Mouse (Mus musculus) intestine, embryonic 14.5 days (tissue): Measurements from ENCODE around the gene Bcl9. TPM values are rescaled to one million over a fixed set of nuclear protein-coding genes. Genes with fewer than 3 reads are reported as not detected.

ENCODE experiments used
- ATAC-seq: fragments of 200-750 bp; cut with Nextera tagmentation; replicated peaks from 2 replicates; pipeline ENCODE4 v1.8.0; 2017; ENCODE audit warnings: low read depth, moderate number of reproducible peaks, moderate TSS enrichment, moderate library complexity; ENCODE audit not compliant: low FRiP score, low TSS enrichment
- DNase-seq: peaks from one replicate; pipeline ENCODE4 v3.0.0-alpha.2; 2018; ENCODE audit warnings: low spot score
- H3K27ac ChIP-seq: fragments of 300-500 bp; sonication (generic); 2 replicates; pipeline ENCODE4 v1.5.1; 2014; ENCODE audit warnings: low read depth, mild to moderate bottlenecking, control low read depth
- H3K27me3 ChIP-seq: fragments of 300-500 bp; sonication (generic); replicated peaks from 2 replicates; pipeline ENCODE4 v1.6.1; 2014; ENCODE audit warnings: low read length, control low read depth; ENCODE audit not compliant: control insufficient read depth, insufficient read depth
- H3K36me3 ChIP-seq: fragments of 300-500 bp; sonication (generic); 2 replicates; pipeline ENCODE4 v1.6.1; 2014; ENCODE audit warnings: low read length, control low read depth; ENCODE audit not compliant: control insufficient read depth, insufficient read depth
- H3K4me1 ChIP-seq: fragments of 300-500 bp; sonication (generic); replicated peaks from 2 replicates; pipeline ENCODE4 v1.6.1; 2014; ENCODE audit warnings: low read length, control low read depth, mixed read lengths; ENCODE audit not compliant: control insufficient read depth, insufficient read depth
- H3K4me2 ChIP-seq: fragments of 300-500 bp; sonication (generic); 2 replicates; pipeline ENCODE4 v1.6.1; 2014; ENCODE audit warnings: low read length
- H3K4me3 ChIP-seq: fragments of 300-500 bp; sonication (generic); 2 replicates; pipeline ENCODE4 v1.5.1; 2014; ENCODE audit warnings: low read depth, low read length, control low read depth, mixed read lengths
- H3K9ac ChIP-seq: fragments of 300-500 bp; sonication (generic); 2 replicates; pipeline ENCODE4 v1.6.1; 2014; ENCODE audit warnings: mild to moderate bottlenecking, low read length
- H3K9me3 ChIP-seq: fragments of 300-500 bp; sonication (generic); 2 replicates; pipeline ENCODE4 v1.6.1; 2016; ENCODE audit warnings: low read length, control low read depth; ENCODE audit not compliant: control insufficient read depth
- WGBS: fragments of 180-500 bp; shearing (Covaris S2); extraction: QIAGEN DNeasy Blood & Tissue Kit; methylation state at CpG from one replicate; pipeline ENCODE4 v1.1.7; 2014; 5-methylcytosine and 5-hydroxymethylcytosine counted together
- polyA plus RNA-seq: library from polyadenylated mRNA; unstranded; fragments of >200 nt; fragmentation: Nextera tagmentation; extraction: Ambion mirVana; gene quantifications from 2 replicates; pipeline ENCODE4 v1.2.1, GENCODE M21; 2014

Gene Bcl9
- polyA plus RNA-seq, 1 experiment from 2014 or later = 50.3 TPM

DNA sequence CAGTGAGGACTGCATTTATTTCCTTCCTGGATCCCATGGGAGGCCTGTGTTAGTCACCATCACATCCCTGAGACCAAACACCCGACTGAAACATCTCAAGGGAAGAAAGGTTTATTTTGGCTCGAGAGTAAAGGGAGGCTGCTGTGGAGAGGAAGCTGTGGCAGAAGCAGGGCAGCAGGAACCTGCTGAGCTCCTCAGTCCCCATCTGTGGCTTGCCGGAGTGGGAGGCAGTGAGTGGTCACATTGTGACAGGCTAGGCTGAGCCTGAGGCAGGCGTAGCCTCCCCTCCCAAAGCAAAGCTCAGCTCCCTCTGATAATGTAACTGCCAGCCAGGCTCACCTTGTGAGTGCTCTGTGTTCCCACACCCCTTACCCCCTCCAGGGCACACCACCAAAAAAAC is 130.6 kb downstream of the Bcl9 start:
- no peak overlapping the region for H3K9ac ChIP-seq
- H3K4me3 ChIP-seq = no peak overlapping the region

DNA sequence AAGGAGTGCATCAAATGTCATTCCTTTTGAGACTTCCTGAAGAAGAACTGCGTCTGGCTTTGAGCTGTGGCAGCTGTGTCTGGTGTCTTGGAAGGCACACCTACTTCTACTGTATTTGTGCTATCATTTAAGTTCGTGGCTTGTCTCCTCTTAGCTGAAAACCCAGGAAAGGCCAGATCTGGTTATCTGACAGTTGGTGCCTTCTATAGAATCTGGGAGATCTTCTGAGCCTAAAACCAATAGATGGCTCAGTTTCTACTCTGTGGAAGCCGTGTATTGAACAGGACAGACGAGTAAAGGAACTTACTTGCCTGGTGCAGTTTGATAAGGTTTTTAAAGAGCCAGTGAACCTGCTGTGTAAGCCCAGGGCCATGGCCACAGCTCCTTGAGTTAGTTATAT is 133.2 kb downstream of the Bcl9 start:
- peaks cover 15% of the 10 kb centered on the region; the same call in 1 of the 2 replicates for H3K4me1 ChIP-seq
- no peak overlapping the region for H3K4me2 ChIP-seq
- no peak for ATAC-seq
- no peak overlapping the region for H3K27ac ChIP-seq
- no peak overlapping the region for H3K9ac ChIP-seq
- H3K9me3 ChIP-seq = no peaks in the 10 kb centered on the region
- 73% methylated on average over 4 of the region's 4 CpGs for WGBS
- DNase-seq = no peak
- peaks cover 6% of the 10 kb centered on the region for H3K36me3 ChIP-seq
- no peak overlapping the region for H3K4me3 ChIP-seq
- no peaks in the 10 kb centered on the region for H3K27me3 ChIP-seq

More for the DNA sequence above, 130.6 kb downstream of the Bcl9 start:
- no peak overlapping the region for H3K4me2 ChIP-seq
- H3K4me1 ChIP-seq = no peaks in the 10 kb centered on the region
- ATAC-seq = no peak
- no peaks in the 10 kb centered on the region for H3K27me3 ChIP-seq
- 80% methylated on average over 4 of the region's 4 CpGs for WGBS
- H3K9me3 ChIP-seq = no peaks in the 10 kb centered on the region
- DNase-seq = no peak
- H3K36me3 ChIP-seq = peaks cover 12% of the 10 kb centered on the region
- no peak overlapping the region for H3K27ac ChIP-seq

DNA sequence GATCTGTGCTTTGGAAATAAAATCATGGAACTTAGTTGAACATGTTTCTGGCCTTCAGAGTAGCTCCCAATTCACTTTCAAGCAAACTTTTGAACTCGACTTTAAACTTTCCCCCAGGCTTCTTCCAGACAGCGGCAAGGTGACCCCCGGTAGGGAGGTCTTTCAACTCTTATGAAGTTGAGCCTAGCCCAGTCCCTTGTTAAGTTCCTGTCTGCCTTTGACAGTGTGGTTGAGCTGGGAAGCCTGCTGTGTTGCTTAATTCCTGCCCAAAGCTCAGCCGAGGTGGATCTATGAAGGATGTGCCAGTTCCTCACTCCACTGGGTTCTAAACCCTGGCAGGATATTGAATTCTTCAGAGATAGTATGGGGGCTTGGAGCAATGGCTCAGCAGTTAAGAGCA is 135.9 kb downstream of the Bcl9 start:
- Histone ChIP-seq H3K27me3 (no peaks in the 10 kb centered on the region), H3K4me2 (no peak overlapping the region), H3K27ac (no peak overlapping the region), H3K36me3 (no peaks in the 10 kb centered on the region), H3K9me3 (no peaks in the 10 kb centered on the region), H3K4me3 (no peak overlapping the region), H3K4me1 (peaks cover 17% of the 10 kb centered on the region; the same call in 1 of the 2 replicates), H3K9ac (no peak overlapping the region)
- no peak for DNase-seq
- WGBS = 68% methylated on average over 4 of the region's 4 CpGs
- ATAC-seq = no peak

DNA sequence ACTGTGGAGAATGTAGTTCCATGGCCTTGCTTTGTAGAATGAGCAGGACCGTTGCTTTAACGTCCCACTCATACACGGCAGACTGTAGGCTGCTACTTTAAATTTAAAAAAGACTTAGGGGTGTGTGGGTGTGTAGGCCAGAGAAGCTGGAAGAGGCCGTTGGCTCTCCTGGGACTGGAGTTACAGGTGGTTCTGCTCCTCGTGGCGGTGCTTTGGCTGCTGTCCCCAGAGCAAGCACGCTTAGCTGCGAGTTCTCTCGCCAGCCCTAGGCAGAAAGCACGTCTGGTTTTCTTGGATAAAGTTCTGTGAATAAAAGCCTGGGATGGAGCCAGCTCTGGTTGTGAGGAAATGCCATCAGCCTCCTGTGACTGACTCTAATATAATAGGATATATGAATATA is 136.8 kb downstream of the Bcl9 start:
- Histone ChIP-seq H3K9ac (no peak overlapping the region), H3K4me1 (peaks cover 17% of the 10 kb centered on the region; the same call in 1 of the 2 replicates), H3K9me3 (no peaks in the 10 kb centered on the region), H3K4me2 (no peak overlapping the region), H3K36me3 (no peaks in the 10 kb centered on the region), H3K27me3 (no peaks in the 10 kb centered on the region), H3K4me3 (no peak overlapping the region), H3K27ac (no peak overlapping the region)
- 45% methylated on average over 10 of the region's 10 CpGs for WGBS
- DNase-seq = no peak
- no peak for ATAC-seq

DNA sequence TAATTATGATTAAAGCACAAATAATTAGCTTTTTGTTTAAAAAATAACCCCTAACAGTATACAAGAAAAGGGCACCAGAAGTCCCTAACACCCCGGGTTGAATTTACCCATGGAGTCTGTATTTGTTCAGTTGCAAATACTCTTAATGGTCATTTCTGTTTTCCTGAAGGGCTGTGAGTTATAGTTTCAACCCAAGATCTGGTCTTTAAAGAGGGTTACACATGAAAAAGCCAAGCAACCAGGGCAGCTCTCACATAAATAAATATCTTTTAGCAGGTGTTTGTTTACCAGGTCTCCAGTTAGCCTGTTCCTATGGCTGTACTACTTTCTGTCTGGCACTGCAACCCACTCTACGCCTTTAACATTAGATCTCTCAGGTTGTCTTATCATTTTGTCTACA is 137.7 kb downstream of the Bcl9 start:
- ATAC-seq (no peak), DNase-seq (no peak)
- WGBS = 82% methylated on average over 2 of the region's 2 CpGs
- Histone ChIP-seq H3K9me3 (no peaks in the 10 kb centered on the region), H3K27ac (no peak overlapping the region), H3K4me3 (peak overlapping the region; percentile 88; the same call in 1 of the 2 replicates), H3K9ac (no peak overlapping the region), H3K4me2 (peak overlapping the region; percentile 86), H3K36me3 (no peaks in the 10 kb centered on the region), H3K4me1 (peaks cover 17% of the 10 kb centered on the region; the same call in 1 of the 2 replicates), H3K27me3 (no peaks in the 10 kb centered on the region)

DNA sequence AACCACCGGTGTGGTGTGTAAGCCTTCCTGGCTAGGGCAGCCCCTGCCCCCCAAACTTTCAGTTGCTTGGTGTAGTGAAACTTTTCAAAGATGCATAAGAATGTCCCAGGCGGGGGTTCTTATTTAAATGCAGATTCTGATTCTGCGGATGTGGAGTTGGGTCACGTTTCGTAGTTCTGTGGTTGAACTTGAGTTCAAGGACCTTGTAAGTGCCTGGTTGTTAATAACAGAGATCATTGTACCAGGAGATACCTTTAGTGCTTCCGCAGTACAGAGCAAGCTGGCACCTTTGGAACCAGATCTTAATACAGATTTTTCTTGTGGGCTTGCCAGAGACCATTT is 138.2 kb downstream of the Bcl9 start:
- peak overlapping the region; percentile 88 for H3K4me3 ChIP-seq
- no peak overlapping the region for H3K27ac ChIP-seq
- H3K27me3 ChIP-seq = no peaks in the 10 kb centered on the region
- no peaks in the 10 kb centered on the region for H3K36me3 ChIP-seq
- DNase-seq (no peak), ATAC-seq (no peak)
- no peaks in the 10 kb centered on the region for H3K9me3 ChIP-seq
- H3K9ac ChIP-seq = peak overlapping the region; percentile 80
- H3K4me2 ChIP-seq = peak overlapping the region; percentile 86
- 12% methylated on average over 6 of the region's 6 CpGs for WGBS
- H3K4me1 ChIP-seq = peaks cover 17% of the 10 kb centered on the region; the same call in 1 of the 2 replicates

DNA sequence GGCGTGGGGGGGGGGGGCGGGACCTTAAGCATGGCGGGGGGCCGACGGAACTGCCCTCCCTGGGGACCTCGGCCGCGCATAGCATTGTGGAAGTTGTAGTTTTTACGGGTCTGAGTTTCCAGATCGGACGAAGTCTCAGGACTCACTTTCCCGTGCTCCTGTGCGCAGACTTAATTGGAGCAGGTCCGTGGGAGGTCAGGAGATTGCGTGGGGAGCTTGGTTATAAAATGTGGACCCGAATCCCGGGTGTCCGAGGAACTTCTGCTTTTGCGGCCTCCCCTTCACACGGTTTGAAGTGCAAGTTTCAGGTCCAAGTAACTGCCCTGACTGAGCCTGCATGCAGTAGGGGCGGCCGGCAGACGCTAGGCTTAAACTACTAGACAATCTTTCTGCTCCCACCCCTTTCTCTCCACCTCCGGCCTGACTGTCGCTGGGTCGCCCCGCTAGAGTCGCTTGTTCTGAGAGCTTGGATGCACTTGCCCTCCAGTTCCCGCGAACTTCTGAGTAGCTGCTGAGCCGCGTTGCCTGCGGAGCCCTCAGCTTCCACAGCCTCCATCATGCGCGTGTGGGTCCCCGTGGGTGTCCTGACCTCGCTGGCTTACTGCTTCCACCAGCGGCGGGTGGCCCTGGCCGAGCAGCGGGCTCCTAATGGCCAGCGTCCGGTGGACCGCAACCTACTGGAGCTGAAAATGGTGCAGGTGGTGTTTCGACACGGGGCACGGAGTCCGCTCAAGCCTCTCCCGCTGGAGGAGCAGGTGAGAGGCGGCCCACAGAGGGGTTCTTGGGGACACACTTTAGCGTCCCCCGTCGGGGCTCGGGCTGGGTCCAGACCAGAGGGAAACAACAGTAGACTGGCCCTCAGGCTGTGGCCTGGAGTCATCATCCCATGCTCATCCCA is 138.9 kb downstream of the Bcl9 start, which contains the start of gene Acp6:
Gene Acp6, plus strand, starts transcription at position 167 of the 898 bp plus-strand sequence.
- Histone ChIP-seq H3K9ac (peak within 1 kb of the TSS; percentile 80), H3K27ac (peak within 1 kb of the TSS; percentile 64), H3K4me2 (peak within 1 kb of the TSS; percentile 86), H3K4me1 (peaks cover 17% of the 10 kb centered on the region; the same call in 1 of the 2 replicates), H3K4me3 (peak within 1 kb of the TSS; percentile 88), H3K9me3 (no peaks in the 10 kb centered on the region), H3K36me3 (no peaks in the 10 kb centered on the region), H3K27me3 (no peaks in the 10 kb centered on the region)
- peak; percentile 92 for ATAC-seq
- DNase-seq = peak; percentile 94
- WGBS = under 1% methylated on average over 54 of the region's 54 CpGs

DNA sequence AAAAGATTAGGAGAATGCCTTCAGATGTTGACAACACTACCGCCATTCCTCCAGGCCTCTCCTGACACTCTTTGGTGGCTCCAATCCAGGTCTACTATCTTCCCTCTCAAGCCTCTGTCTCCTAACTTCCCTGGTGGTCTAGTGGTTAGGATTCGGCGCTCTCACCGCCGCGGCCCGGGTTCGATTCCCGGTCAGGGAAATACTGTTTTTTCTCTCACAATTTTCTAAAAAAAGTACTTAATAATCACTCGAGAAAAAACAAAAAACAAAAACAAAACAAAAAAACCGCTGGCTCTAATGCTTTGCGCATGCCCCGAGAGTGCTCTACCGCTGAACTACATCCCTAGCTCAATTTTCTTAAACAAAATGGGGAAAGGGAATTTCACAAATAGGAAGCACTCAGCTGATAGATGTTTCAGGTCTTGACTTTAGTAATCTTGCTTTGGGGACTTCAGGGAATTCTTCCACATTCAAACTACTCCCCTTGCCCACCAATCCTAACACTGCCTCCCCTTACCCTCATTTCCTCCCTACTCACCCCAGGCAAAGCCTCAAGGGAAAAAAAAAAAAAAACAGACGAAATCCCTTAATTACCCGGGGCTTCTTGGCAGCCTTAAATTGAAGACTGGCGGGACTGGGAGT is 139.6 kb downstream of the Bcl9 start:
- H3K4me1 ChIP-seq = peaks cover 17% of the 10 kb centered on the region; the same call in 1 of the 2 replicates
- H3K4me3 ChIP-seq = peak overlapping the region; percentile 88
- H3K4me2 ChIP-seq = peak overlapping the region; percentile 86
- peak; percentile 73 for ATAC-seq
- H3K27ac ChIP-seq = peak overlapping the region; percentile 64
- DNase-seq = peak; percentile 97
- no peaks in the 10 kb centered on the region for H3K9me3 ChIP-seq
- no peaks in the 10 kb centered on the region for H3K27me3 ChIP-seq
- WGBS = 1% methylated on average over 17 of the region's 17 CpGs
- H3K36me3 ChIP-seq = no peaks in the 10 kb centered on the region
- H3K9ac ChIP-seq = peak overlapping the region; percentile 14; the same call in 1 of the 2 replicates
